Mouse (Mus musculus): ENCODE results near the gene Dcpp1.
"Not testable (repeated sequence)": the region's sequence is repeated elsewhere in the genome, so short reads cannot be mapped to it uniquely, and the experiment has no call there.

Dcpp1 gene

DNA sequence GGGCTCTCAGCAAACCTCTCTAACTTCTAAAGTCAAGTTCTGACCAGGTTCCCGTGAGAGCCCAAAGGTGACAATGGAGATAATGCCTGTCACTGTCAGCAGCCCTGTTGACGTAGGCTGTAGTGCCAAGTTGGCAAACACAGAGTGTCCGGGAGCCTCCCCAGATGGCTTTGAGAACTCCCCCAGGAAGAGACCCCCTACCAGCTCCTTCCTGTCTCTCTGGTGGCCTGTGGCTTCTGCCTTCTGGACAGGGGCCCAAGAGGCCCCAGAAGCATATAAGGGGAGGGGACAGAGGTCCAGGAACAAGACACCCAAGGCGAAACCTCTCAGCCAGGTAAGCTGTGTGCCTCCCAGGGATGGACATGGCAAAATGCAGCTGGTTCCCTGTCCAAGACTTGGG, at the start of gene Dcpp1, which contains the start of gene Dcpp2:
Dcpp1 (plus strand) TSS at position 301 of the 400 bp plus-strand sequence.
Dcpp2 (plus strand) TSS at position 305 of the 400 bp plus-strand sequence.
- not testable (repeated sequence) for DNase-seq (ENCODE audit: low spot score)

DNA sequence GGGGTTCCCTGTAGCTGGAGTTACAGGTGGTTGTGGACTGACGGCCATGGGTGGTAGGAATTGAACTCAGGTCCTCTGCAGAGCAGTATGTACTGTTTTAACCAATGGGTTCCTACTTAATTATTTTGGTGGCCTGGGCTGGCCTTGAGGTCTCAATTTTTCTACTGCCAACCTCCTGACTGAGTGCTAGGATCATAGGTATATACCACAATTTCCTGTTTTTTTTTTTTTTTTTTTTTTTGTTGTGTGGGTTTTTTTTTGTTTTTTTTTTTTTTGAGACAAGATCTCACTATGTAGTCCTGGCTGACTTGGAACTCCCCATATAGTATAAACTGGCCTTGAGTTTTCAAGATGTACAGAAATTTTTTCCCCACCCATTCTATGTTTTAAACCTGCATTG, 49.5 kb upstream of the Dcpp1 start:
- DNase-seq (ENCODE audit: low spot score): no peak

DNA sequence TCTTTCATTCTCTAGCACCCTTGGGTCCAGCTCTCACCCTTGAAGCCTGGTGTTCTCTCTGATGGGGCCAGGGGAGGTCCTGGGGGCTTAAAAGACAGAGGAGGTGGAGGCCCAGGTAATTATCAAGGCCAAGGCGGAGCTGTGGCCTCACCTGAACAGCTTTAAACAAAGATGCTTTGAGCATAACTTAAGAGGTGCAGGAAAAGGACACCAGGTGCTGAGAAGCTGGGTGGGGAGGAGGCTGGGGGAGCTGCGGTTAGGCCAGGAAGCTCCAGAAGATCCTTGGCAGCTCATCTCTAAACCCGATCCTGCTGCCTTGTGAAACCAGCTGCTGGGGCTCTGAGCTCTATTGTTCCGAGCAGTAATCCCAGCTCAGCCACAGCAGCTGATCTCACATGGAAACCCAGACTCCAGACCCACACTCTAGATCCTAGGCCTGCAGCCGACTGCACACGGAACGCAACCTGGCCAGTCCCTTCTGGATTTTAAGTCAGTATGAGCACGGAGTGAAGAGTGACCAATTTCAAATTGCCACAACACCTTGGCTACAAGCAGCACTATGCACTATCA, 44.6 kb upstream of the Dcpp1 start, which contains the start of gene Prss33:
Prss33 (minus strand) TSS at position 51 of the 570 bp plus-strand sequence.
- DNase-seq (ENCODE audit: low spot score): no peak

DNA sequence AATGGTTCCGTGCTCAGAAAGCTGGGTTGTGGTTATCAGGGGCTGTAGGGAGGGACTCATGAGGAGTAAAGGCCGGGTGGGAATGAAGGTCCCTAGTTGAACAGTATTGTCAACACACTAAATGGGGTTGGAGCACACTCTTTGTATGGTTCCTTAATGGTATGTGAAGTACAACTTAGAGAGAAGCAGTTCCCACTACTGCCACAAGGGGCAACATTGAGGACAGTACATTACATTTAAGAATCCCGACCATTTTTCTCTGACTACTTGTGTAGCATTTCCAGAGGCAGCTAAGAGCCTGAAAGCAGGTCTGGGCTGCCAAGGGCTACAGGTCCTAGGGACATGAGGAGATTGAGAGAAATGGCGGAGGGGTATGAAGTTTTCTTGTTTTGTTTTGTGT, 39.5 kb upstream of the Dcpp1 start:
- DNase-seq (ENCODE audit: low spot score): no peak

DNA sequence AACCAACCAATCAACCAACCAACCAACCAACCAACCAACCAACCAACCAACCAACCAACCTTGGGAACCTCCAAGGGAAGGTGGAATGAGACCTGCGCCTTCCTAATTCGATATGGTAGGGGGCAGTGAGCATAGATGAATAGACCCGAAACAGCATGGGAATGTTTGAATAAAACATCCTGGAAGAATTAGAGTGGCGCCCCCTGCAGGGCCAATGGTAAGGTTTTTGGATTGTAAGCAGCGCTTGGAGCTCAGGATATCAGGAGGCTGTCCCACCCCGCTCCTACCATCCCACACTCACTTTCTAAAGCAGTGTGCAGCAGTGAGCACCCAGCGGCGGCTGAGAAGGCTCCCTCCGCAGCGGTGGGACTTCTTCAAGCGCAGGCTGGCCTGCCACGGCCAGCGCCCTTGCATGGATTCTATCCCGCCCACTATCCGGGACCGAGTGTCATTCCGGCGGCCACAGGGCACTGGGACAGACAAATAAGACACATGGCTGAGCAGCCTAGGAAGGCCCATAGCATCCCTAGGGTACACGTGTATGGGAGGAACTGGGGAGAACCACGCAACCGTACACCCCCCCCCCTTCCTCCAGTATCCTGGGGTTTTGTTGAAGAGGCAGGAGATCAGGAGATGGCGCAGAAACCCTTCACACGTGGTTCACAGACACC, 37.4 kb upstream of the Dcpp1 start:
- no peak for DNase-seq (ENCODE audit: low spot score)

DNA sequence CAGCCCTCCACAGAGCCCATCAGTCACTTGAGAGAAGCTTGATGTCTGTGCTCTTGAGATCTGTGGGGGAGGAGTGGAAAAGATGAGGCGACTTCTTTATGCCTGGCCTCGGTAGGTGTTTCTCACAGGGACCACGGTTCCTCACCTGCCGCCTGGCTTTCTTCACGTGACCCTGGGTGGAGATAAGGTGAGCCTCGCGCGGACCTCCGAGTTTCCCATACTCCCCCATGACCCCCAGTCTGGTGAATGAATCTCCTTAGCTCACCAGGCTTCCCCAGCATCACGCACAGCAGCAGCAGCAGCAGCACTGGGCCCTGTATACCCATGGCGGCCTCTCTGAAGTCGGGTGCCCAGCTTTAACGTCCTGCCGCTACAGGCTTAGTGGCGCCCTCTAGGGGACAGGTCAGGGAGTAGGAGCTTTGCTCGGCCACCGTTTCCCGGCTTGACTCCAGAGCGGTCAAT, 36.8 kb upstream of the Dcpp1 start, which contains the start of the genes Prss32 and Prss41:
Prss32 (plus strand) TSS at position 44 of the 462 bp plus-strand sequence.
Prss41 (minus strand) TSS at position 361 of the 462 bp plus-strand sequence.
- no peak for DNase-seq (ENCODE audit: low spot score)

DNA sequence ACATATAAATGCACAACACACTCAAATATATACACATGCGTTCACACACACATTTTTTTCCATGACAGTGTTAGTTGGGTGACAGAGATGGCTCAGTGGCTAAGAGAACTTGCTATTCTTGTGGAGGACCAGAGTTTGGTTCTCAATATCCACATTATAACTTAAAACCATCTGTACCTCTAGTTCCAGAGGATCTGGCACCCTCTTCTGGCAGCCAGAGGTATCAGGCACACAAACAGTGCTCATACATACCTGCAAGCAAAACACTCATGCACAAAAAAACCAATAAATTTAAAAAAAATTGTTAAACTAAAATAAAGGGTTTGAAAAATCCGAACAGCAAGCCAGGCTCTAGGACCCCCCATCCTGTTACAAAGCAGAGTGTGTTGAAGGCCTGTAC, 30.6 kb upstream of the Dcpp1 start:
- DNase-seq (ENCODE audit: low spot score): no peak

DNA sequence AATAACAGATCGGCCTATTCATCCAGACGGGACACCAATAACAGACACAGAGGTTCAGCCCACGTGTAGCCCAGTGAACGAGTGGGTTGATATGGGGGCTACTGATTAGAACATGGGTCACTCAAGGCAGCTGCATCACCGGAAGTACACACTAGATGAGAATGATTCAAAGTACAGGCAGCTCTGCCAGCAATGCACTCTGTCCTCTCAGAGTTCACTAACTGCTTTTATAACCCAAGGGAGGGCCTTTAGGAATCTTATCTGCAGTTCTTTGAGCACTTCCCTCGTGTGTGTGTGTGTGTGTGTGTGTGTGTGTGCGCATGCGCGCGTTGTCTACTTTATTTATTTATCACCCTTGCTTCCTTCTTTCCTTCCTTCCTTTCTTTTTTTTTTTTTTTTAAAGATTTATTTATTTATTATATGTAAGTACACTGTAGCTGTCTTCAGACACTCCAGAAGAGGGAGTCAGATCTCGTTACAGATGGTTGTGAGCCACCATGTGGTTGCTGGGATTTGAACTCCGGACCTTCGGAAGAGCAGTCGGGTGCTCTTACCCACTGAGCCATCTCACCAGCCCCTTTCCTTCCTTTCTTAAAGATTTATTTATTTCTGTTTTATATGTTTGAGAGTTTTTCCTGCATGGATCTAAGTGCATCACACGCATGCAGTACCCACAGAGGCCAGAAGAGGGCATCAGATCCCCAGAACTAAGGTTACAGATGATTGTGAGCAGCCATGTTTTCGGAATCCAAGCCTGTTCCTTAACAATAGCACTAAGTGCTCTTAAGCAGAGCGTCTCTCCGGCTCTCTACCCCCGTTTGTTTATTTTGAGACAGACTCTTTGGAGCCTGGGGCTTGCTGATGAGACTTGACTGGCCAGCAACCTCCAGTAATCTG, 29.6 kb upstream of the Dcpp1 start:
- peak; percentile 42 for DNase-seq (ENCODE audit: low spot score)

DNA sequence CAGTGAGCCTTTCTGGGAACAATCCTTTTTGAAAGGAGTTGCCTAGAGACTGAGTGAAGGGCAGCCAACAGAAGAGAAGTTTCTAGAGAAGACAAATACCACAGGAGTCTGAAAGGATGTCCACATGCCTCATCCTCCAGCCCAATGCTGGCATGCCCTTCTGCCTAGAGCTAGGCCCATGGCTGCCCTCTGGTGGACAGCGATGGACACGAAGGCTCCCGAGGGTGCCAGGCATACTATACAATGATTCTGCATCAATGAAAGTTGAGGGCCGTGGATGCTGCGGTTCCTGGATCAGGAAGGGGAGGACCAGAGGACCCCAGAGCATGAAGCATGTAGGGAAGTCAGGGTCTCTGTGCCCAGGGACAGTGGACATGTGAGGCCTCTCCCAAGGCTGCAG, 27.4 kb upstream of the Dcpp1 start:
- DNase-seq (ENCODE audit: low spot score): no peak

DNA sequence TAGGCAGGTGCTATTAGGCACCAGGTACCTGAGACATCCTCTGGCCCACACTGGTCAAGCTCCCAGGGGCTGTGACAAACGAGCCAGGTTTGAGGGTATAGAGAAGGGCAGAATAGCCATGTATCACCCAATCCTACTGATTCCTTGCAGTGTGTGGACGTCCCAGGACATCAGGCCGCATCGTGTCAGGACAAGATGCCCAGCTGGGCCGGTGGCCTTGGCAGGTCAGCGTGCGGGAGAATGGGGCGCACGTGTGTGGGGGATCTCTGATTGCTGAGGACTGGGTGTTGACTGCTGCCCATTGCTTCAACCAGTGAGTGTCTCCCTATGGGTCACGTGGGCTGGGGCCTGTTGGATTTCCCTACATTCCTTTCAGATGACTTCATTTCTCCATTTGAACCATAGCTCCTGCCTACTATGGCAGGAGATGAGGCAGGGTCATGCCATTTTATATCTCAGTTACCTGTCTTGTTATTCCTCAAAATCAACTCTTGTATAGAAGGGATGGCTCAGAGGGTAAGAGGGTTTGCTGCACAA, 26.4 kb upstream of the Dcpp1 start:
- no peak for DNase-seq (ENCODE audit: low spot score)

DNA sequence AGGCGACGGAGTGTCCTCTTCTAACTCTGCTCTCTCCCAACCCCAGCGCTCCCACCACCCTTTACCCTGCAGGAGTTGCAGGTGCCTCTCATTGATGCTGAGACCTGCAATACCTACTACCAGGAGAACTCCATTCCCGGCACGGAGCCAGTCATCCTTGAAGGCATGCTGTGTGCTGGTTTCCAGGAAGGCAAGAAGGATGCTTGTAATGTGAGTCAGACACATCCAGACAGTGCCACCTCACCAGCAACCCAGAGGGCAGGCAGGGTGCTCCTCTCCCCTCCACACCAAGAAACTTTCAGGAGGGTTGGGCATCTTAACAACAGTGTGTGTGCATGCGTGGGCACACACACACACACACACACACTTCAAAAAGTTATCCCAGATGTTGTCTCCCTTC, 23.5 kb upstream of the Dcpp1 start:
- no peak for DNase-seq (ENCODE audit: low spot score)

DNA sequence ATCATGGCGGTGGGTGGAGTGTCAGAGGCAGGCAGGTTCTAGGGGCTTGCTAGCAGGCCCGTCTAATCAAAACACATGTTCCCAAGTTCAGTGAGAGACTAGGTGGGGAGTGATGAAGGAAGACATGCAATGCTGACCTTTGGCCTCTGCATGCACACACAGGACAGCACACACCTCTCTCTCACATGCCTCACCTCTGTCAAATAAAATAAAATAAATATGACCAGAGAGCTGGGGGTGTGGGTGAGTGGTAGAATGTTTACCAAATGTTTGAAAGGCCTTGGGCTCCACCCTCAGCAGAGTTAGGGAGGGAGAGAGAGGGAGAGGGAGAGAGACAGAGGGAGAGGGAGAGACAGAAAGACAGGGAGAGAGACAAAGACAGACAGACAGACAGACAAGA, 22.8 kb upstream of the Dcpp1 start:
- no peak for DNase-seq (ENCODE audit: low spot score)

DNA sequence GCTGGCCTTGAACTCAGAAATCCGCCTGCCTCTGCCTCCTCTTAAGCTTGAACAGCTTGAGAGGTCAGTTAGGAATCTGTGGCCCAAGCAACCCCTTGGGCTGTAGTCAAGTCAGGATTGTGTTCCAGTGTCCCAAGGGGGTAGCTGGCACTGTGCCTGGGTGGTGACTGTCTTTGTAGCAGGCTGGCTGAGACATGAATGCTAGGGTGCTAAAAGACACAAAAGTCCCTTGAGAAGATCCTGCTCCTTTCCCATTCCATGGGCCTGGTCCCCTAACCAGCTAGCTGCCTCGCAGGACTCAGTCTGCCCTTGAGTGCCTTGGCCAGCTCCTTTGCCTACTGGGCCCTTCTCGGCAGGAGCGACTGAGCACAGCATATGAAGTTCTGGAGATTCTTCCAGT, 17.8 kb upstream of the Dcpp1 start:
- no peak for DNase-seq (ENCODE audit: low spot score)

DNA sequence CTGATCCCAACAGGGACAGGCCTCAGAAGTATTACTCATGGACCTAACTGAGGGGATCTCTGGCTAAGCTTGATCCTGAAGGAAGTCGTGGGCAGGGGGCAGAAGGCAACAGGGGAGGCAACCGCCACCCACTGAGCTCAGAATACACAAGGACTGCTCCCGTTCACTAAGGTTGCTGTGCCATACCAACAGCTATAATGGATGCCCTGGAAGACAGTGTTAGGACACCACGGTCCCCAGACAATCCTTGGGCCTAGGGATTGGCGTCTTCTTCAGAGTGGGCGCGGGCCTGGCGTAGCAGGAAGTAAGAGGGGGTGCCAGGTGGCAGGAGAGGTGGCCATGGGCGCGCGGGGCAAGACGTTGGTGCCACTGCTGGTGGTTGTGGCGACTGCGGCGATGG, 12.9 kb upstream of the Dcpp1 start, which contains the start of gene Prss21:
Prss21 (plus strand) TSS at position 301 of the 400 bp plus-strand sequence.
- no peak for DNase-seq (ENCODE audit: low spot score)

DNA sequence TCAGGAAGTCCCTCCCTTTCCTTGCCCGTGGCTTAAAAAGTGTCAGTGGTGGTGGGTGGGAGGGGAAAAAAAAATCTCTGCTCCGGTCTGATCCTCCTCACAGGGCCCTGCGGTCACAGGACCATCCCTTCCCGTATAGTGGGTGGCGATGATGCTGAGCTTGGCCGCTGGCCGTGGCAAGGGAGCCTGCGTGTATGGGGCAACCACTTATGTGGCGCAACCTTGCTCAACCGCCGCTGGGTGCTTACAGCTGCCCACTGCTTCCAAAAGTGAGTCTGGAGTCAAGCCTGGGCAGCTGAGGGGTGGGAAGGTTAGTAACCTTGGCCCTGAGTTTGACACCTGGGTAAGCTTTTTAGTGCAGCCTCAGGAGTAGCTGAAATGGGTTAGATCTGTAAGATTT, 12.2 kb upstream of the Dcpp1 start:
- DNase-seq (ENCODE audit: low spot score): no peak

DNA sequence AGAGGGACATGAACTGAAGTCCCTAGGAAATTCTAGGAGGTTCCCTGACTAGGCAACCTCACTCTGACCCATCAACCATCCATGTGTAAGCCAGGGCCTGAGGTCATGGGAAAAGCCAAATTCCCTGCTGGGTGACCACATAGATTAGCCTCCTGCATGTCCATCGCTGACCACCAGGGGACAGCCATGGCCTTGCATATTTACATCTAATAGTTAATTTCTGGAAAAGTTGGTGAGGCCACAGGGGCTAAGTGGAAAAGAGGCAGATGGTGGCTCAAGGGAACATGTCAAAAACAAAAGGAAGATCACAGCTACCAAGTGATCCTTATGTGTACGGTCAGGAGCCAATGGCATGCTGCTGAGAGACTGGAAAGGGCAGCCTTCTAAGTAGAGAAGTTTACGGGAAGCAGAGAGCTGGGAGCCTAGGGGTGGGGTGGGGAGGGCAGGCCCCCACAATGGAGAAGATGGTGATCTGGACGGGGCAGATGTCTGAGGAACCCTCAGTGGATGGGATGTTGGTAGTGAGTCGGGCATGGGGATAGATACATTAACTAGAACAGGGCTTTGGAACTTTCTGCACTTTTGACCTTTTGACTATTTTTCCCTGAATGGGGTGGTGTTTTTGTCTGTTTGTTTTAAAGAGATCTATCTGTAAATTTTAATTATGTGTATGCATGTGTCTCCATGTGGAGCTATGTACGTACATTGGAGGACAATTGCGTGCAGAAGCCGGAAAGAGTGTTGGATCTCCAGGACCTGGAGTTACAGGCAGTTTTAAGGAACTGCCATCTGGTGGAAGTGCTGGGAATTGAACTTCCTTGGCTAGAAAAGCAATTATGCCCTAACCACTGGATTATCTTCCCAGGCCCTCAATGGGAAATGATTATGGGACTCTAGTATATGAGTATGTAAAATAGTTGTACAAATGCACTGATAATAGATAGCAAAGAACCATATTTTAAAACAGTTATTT, 6.5 kb upstream of the Dcpp1 start:
- DNase-seq (ENCODE audit: low spot score): peak; percentile 28

DNA sequence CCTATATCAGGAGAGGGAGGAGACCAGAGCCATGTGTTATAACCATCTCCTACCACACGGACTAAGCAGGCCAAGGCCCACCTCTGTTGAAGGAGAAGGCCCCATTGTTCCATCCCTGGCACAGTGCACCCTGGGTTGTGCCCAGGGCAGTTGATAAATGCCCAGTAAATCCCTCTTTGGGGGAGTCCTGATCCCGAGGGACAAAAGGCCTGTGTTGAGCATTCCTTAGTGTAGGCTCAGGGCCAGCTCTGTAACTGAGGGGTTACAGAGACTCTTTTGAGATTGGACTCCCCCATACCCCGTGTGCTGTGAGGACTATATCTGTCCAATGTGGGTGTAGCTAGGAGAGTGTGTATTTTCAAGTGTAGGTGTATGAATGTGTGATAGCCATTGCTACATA, 3.9 kb upstream of the Dcpp1 start:
- DNase-seq (ENCODE audit: low spot score): no peak

DNA sequence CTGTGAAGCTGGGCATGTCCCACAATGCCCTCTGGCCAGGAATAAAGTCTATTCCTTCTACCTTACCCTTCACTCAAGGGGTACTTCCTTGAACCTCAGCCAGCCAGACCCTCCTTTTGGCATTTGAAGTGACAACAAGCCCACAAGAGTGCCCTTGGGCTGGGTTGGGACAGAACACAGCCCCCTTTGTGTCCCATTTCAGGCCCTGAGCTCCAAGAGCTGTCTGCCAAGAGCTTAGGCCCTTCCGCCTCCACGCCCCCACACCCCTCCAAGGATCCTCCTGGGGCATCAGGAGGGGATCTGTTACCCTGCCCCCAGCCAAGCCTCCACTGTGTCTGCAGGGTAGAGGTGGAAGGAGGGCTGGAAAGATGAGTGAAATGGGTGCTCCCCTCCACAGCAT, 3.5 kb upstream of the Dcpp1 start:
- no peak for DNase-seq (ENCODE audit: low spot score)

DNA sequence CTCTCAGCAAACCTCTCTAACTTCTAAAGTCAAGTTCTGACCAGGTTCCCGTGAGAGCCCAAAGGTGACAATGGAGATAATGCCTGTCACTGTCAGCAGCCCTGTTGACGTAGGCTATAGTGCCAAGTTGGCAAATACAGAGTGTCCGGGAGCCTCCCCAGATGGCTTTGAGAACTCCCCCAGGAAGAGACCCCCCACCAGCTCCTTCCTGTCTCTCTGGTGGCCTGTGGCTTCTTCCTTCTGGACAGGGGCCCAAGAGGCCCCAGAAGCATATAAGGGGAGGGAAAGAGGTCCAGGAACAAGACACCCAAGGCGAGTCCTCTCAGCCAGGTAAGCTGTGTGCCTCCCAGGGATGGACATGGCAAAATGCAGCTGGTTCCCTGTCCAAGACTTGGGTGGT, 36.5 kb downstream of the Dcpp1 start, which contains the start of gene Dcpp3:
Dcpp3 (plus strand) TSS at position 301 of the 400 bp plus-strand sequence.
- DNase-seq (ENCODE audit: low spot score): not testable (repeated sequence)

DNA sequence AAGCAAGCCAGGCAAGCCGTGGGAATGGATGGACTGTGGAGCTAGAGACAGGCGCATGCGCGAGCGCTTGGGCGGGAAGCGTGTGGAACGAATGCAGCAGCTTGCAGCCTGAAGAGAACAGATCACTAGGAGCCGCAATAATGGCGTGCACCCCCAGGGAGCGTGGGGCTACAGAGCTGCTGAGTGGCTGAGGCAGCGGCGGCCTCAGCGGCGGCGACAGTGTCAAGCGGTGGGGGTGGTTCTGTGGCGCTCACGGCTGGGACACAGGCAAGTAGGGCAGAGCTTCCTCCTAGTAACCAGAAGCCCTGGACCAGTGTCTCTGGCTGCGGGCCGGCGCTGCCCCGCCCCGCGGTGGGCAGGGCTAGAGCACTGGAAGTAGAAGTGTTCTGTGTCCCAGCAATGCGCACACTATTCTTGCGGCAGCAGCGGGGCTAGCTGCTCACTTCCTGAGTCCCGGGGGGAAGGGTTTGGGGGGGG, 43.9 kb downstream of the Dcpp1 start:
- DNase-seq (ENCODE audit: low spot score): peak; percentile 93

DNA sequence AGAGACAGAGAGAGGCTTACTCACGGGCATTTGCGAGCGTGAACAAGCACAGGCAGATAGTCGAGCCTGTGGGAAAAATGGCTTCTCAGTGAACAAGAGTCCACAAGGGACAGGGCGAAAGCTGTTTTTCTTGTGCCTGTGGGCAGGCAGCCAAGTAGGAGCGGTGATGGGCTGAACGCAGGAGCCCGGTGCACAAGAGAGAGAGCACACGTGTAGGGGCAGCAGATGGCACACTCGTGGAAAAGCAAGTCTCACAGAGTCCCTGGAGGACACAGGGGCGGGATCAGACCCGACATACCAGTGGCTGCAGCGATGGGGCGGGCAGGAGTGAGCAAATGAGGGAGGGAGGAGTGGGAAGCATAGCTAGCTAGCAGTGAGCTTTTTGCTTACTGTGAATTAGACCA, 44.4 kb downstream of the Dcpp1 start:
- peak; percentile 56 for DNase-seq (ENCODE audit: low spot score)
